Mouse (Mus musculus) embryonic facial prominence, embryonic 10.5 days (tissue): ENCODE measurements around the gene Dbh. TPM values are rescaled to one million over a fixed set of nuclear protein-coding genes. Genes with fewer than 3 reads are reported as not detected.

Experiments
- DNase-seq: peaks from one replicate; pipeline ENCODE4 v3.0.0-alpha.2; 2017; ENCODE audit warnings: low spot score
- H3K27ac ChIP-seq: fragments of 300-500 bp; sonication (generic); replicated peaks from 2 replicates; pipeline ENCODE4 v1.5.1; 2016; ENCODE audit warnings: mild to moderate bottlenecking
- H3K27me3 ChIP-seq: fragments of 300-500 bp; sonication (generic); replicated peaks from 2 replicates; pipeline ENCODE4 v1.6.1; 2016; ENCODE audit warnings: low read depth, mild to moderate bottlenecking; ENCODE audit not compliant: poor library complexity, severe bottlenecking
- H3K36me3 ChIP-seq: fragments of 300-500 bp; sonication (generic); replicated peaks from 2 replicates; pipeline ENCODE4 v1.6.1; 2016; ENCODE audit warnings: mild to moderate bottlenecking, moderate library complexity
- H3K4me1 ChIP-seq: fragments of 300-500 bp; sonication (generic); 2 replicates; pipeline ENCODE4 v1.6.1; 2016
- H3K4me3 ChIP-seq: fragments of 300-500 bp; sonication (generic); 2 replicates; pipeline ENCODE4 v1.5.1; 2016; ENCODE audit warnings: mild to moderate bottlenecking, moderate library complexity
- H3K9me3 ChIP-seq: fragments of 300-500 bp; sonication (generic); 2 replicates; pipeline ENCODE4 v1.6.1; 2016; ENCODE audit warnings: mild to moderate bottlenecking
- WGBS: fragments of 180-500 bp; shearing (Covaris S2); methylation state at CpG from one replicate; pipeline ENCODE4 v1.1.7; 2016; 5-methylcytosine and 5-hydroxymethylcytosine counted together
- polyA plus RNA-seq: library from polyadenylated mRNA; unstranded; fragments of >200 nt; fragmentation: Nextera tagmentation; extraction: Ambion mirVana; gene quantifications from 2 replicates; pipeline ENCODE4 v1.2.1, GENCODE M21; 2016

Dbh gene
- 0.25 and 0.87 TPM in 2 replicates for polyA plus RNA-seq

- DNase-seq = no peak
- no peaks in the 10 kb centered on the region for H3K36me3 ChIP-seq
- 82% methylated on average over 12 of the region's 12 CpGs for WGBS
- 0 out of 2 replicates have a peak, but pooled peaks cover 13% of the 10 kb centered on the region for H3K27me3 ChIP-seq
- H3K4me1 ChIP-seq = peaks cover 25% of the 10 kb centered on the region
- H3K27ac ChIP-seq = no peak within 1 kb of the TSS
- no peak within 1 kb of the TSS for H3K4me3 ChIP-seq
- no peaks in the 10 kb centered on the region for H3K9me3 ChIP-seq
These were observed at the start of gene Dbh for GRCm38 (mm10) chr2:27164796-27165590. TSS of gene Dbh (plus strand) at chr2:27165233.

GRCm38 (mm10) chr2:27118452-27118851 lies 46.6 kb upstream of the Dbh start:
- H3K27me3 ChIP-seq = peaks cover 32% of the 10 kb centered on the region; the same call in 1 of the 2 replicates
- WGBS = 71% methylated on average over 4 of the region's 4 CpGs
- H3K36me3 ChIP-seq = no peaks in the 10 kb centered on the region
- H3K4me1 ChIP-seq = peaks cover 39% of the 10 kb centered on the region
- no peak overlapping the region for H3K4me3 ChIP-seq
- H3K9me3 ChIP-seq = no peaks in the 10 kb centered on the region
- DNase-seq = no peak
- no peak overlapping the region for H3K27ac ChIP-seq

GRCm38 (mm10) chr2:27119766-27120165 lies 45.3 kb upstream of the Dbh start:
- no peak for DNase-seq
- peaks cover 35% of the 10 kb centered on the region; the same call in 1 of the 2 replicates for H3K27me3 ChIP-seq
- no peak overlapping the region for H3K27ac ChIP-seq
- no peaks in the 10 kb centered on the region for H3K9me3 ChIP-seq
- peaks cover 36% of the 10 kb centered on the region for H3K4me1 ChIP-seq
- 87% methylated on average over 2 of the region's 2 CpGs for WGBS
- no peak overlapping the region for H3K4me3 ChIP-seq
- H3K36me3 ChIP-seq = no peaks in the 10 kb centered on the region

GRCm38 (mm10) chr2:27120241-27120641 lies 44.8 kb upstream of the Dbh start:
- Histone ChIP-seq H3K27ac (no peak overlapping the region), H3K36me3 (no peaks in the 10 kb centered on the region), H3K27me3 (peaks cover 35% of the 10 kb centered on the region; the same call in 1 of the 2 replicates), H3K9me3 (no peaks in the 10 kb centered on the region), H3K4me1 (peaks cover 36% of the 10 kb centered on the region), H3K4me3 (no peak overlapping the region)
- DNase-seq = no peak
- WGBS = 93% methylated on average over 8 of the region's 8 CpGs

GRCm38 (mm10) chr2:27121626-27122355 lies 43.2 kb upstream of the Dbh start:
- H3K9me3 ChIP-seq = no peaks in the 10 kb centered on the region
- no peaks in the 10 kb centered on the region for H3K36me3 ChIP-seq
- H3K4me3 ChIP-seq = no peak overlapping the region
- H3K27ac ChIP-seq = peak overlapping the region; percentile 31
- peaks cover 36% of the 10 kb centered on the region; the same call in 1 of the 2 replicates for H3K27me3 ChIP-seq
- H3K4me1 ChIP-seq = peaks cover 36% of the 10 kb centered on the region
- DNase-seq = peak; percentile 75
- 38% methylated on average over 9 of the region's 9 CpGs for WGBS

GRCm38 (mm10) chr2:27122578-27122977 lies 42.5 kb upstream of the Dbh start:
- Histone ChIP-seq H3K4me3 (no peak overlapping the region), H3K27ac (peak overlapping the region; percentile 31), H3K36me3 (no peaks in the 10 kb centered on the region), H3K27me3 (peaks cover 42% of the 10 kb centered on the region; the same call in 1 of the 2 replicates), H3K4me1 (peaks cover 36% of the 10 kb centered on the region), H3K9me3 (no peaks in the 10 kb centered on the region)
- WGBS = 36% methylated on average over 9 of the region's 9 CpGs
- DNase-seq = peak; percentile 30

GRCm38 (mm10) chr2:27123121-27123520 lies 41.9 kb upstream of the Dbh start:
- H3K4me3 ChIP-seq = no peak overlapping the region
- H3K27me3 ChIP-seq = peaks cover 42% of the 10 kb centered on the region; the same call in 1 of the 2 replicates
- no peak for DNase-seq
- WGBS = 88% methylated on average over 4 of the region's 4 CpGs
- 0 out of 2 replicates have a peak overlapping the region, but pooled peaks have one; percentile 31 for H3K27ac ChIP-seq
- H3K9me3 ChIP-seq = no peaks in the 10 kb centered on the region
- H3K4me1 ChIP-seq = peaks cover 36% of the 10 kb centered on the region
- no peaks in the 10 kb centered on the region for H3K36me3 ChIP-seq

- no peaks in the 10 kb centered on the region for H3K36me3 ChIP-seq
- no peak overlapping the region for H3K4me3 ChIP-seq
- H3K9me3 ChIP-seq = no peaks in the 10 kb centered on the region
- peaks cover 22% of the 10 kb centered on the region for H3K4me1 ChIP-seq
- H3K27ac ChIP-seq = no peak overlapping the region
- WGBS = 41% methylated on average over 10 of the region's 10 CpGs
- peak; percentile 64 for DNase-seq
- peaks cover 18% of the 10 kb centered on the region; the same call in 1 of the 2 replicates for H3K27me3 ChIP-seq
These were observed 39.1 kb upstream of the Dbh start for GRCm38 (mm10) chr2:27125979-27126378.

- Histone ChIP-seq H3K27ac (no peak overlapping the region), H3K4me1 (peaks cover 17% of the 10 kb centered on the region), H3K4me3 (no peak overlapping the region), H3K9me3 (no peaks in the 10 kb centered on the region), H3K36me3 (no peaks in the 10 kb centered on the region), H3K27me3 (peaks cover 18% of the 10 kb centered on the region; the same call in 1 of the 2 replicates)
- no peak for DNase-seq
- WGBS = 49% methylated on average over 4 of the region's 4 CpGs
These were observed 38.5 kb upstream of the Dbh start for GRCm38 (mm10) chr2:27126496-27126895.

- no peak for DNase-seq
- no peak overlapping the region for H3K27ac ChIP-seq
- H3K9me3 ChIP-seq = no peaks in the 10 kb centered on the region
- H3K27me3 ChIP-seq = peaks cover 11% of the 10 kb centered on the region; the same call in 1 of the 2 replicates
- H3K4me1 ChIP-seq = no peaks in the 10 kb centered on the region
- WGBS = 66% methylated on average over 3 of the region's 3 CpGs
- H3K4me3 ChIP-seq = no peak overlapping the region
- H3K36me3 ChIP-seq = no peaks in the 10 kb centered on the region
These were observed 36.0 kb upstream of the Dbh start for GRCm38 (mm10) chr2:27128990-27129389.

GRCm38 (mm10) chr2:27135935-27136334 lies 29.1 kb upstream of the Dbh start:
- H3K36me3 ChIP-seq = no peaks in the 10 kb centered on the region
- H3K9me3 ChIP-seq = no peaks in the 10 kb centered on the region
- no peak overlapping the region for H3K4me3 ChIP-seq
- H3K27ac ChIP-seq = no peak overlapping the region
- 86% methylated on average over 5 of the region's 5 CpGs for WGBS
- DNase-seq = no peak
- H3K27me3 ChIP-seq = peaks cover 24% of the 10 kb centered on the region
- H3K4me1 ChIP-seq = no peaks in the 10 kb centered on the region

GRCm38 (mm10) chr2:27136336-27136735 lies 28.7 kb upstream of the Dbh start:
- H3K27ac ChIP-seq = no peak overlapping the region
- 73% methylated on average over 3 of the region's 3 CpGs for WGBS
- no peaks in the 10 kb centered on the region for H3K9me3 ChIP-seq
- no peaks in the 10 kb centered on the region for H3K4me1 ChIP-seq
- H3K4me3 ChIP-seq = no peak overlapping the region
- no peak for DNase-seq
- peaks cover 28% of the 10 kb centered on the region for H3K27me3 ChIP-seq
- no peaks in the 10 kb centered on the region for H3K36me3 ChIP-seq
